Mouse (Mus musculus): Measurements from ENCODE around the gene Tinf2. TPM values are rescaled to one million over a fixed set of nuclear protein-coding genes. Genes with fewer than 3 reads are reported as not detected.

Tinf2 gene
- total RNA-seq (2023), result 10 to 100 TPM; 53.2 to 64.0 TPM

GRCm38 (mm10) chr14:55681160-55682117 lies at the start of gene Tinf2:
Tinf2 (minus strand) TSS chr14:55681820.

DNA sequence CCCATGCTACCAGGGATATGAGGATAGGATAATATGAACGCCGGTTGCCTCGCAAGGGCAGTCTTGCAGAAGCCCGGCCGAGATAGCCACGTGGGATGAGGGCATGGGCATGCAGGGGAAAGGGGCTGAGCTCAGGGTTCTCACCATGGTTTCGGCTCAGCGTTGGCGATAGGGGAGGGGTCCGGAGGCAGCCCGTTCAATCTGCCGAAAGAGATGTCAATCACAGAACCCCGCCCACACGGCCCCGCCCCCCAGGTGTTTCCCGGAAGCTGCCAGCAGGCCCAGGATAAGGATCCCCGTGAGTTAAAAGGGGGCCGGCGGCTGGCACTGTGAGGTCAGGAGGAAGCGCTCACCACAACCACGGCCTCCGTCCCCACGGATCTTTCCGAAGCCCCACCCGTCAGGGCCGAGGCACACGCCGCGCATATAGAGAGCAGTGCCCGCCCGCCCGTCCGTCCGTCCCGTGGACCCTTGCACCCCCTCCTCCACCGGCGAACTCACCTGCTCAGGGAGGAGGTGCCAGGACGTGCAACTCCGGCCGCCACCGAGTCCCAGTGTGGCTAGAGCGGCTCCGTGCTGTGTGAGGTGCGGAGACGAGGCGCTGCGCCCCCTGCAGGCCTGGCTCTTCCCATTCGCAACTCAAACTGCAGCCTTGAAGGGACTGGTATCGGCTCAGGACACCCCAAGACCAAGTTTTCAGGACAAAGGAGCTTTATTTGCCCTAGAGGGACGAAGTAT lies 40.2 kb upstream of the Tinf2 start, which contains the start of gene Rabggta:
TSS of gene Rabggta (minus strand) at position 564 of the 738 bp plus-strand sequence.

DNA sequence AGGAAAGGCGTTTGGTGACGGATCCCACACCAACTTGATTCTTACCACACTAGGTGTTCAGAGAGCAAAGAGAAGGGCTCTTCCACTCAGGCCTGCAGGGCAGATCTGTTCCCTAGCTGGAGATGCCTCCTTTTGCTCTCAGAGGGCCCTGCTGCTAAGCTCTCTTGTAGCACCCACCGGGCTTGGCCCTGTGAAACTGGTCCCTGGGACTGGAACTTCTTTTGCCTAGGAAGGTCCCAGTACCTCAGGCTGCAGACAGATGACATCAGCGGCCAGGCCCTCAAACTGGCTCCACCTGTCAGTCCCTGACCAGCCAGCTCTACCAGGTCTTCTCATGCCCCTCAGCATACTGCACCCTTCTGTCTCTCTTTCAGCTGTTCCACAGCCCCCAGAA lies 32.1 kb upstream of the Tinf2 start, which contains the start of gene Tgm1:
TSS of gene Tgm1 (minus strand) at position 198 of the 394 bp plus-strand sequence.

DNA sequence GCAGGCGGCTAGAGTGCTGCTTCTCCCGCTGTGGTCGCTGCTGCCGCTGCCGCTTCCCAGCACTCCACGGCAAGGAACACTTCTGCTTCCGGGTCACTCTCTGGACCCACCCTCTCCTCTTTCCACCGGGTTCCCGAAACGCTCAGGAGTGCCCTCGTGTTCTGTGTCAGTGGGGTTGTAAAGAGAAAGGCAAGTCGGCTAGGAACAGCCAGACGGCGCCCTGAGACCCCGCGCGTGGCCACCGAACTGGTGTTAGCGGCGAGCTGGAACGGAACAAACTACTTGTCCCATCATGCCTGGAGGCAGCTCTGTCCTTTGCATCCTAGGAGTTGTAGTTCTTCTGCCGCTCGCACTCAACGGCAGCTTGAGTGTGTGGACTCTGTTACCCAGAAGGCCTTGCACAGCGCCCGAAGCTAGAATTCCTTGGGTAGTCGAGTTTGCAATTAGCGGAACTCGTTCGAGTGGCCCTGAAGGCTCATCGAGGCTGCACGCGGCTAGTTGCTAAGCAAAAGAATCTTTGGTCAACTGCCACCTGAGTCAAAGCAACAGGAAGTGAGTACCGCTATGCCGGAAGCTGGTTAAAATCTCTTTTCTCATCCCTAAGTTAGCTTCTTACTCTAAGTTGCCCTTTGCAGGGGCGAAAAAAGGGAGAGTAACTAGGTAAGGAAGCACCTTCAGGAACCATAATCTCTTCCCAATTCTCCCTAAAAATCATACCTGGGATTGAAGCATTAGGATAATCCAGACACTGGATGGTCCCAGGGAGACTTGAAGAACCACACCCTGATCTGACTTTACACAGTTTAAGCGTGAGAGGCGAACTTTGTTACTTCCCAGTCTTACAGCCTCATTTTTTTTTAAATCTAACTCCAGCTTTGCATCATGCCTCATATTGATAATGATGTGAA lies 9.5 kb downstream of the Tinf2 start, which contains the start of the genes Gmpr2 and Nedd8:
TSS of gene Gmpr2 (plus strand) at position 109 of the 908 bp plus-strand sequence.
TSS of gene Nedd8 (minus strand) at position 292 of the 908 bp plus-strand sequence.

DNA sequence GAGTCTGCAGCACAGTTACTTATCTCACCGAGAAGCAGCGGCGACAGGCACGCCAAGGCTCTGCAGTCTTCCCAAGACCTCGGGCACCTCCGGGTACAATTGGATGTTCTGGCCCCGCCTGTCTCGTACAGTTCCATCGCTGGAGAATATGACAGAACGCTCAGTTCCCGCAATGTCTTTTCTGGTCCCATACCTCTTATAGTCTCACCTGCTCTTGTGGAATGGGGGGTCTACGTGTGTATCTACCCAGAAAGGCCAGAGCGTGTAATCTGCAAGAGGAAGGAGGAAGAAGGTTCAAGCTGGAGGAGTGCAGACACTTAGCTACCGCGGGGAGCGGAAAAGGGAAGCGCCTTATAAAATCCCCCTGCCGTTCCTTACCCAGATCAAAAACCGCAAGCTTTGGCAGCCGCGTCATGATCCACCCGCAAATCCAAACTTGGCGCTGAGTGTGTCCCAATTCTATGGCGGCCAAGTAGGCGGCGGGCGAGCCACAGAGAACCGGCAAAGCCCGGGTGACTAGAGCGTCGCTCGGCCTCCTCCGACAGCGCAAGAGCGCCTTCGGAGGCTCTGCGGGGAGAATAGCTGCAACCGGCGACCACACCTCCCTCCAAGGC lies 21.6 kb downstream of the Tinf2 start, which contains the start of gene Mdp1:
TSS of gene Mdp1 (minus strand) at position 549 of the 614 bp plus-strand sequence.

DNA sequence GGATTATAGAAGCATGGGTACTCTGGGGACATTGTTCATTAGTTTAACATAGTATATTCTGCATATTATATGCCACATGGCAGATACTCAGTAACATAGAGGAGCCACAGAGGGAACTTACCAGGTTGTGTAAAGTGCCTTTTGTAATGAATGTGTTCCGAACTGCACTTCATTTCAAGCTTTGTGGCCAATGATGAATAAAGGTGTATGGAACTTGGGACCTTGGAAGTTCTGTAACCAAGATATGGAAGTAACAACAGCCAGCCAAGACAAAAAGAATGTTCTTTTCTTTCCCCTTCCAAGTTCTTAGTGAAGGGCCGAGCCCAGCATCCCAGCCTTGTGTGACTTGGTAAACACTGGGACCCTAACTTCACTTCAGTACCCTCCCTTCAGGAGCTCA lies 31.7 kb downstream of the Tinf2 start, which contains the start of gene Tssk4:
TSS of gene Tssk4 (plus strand) at position 301 of the 400 bp plus-strand sequence.

GRCm38 (mm10) chr14:55643060-55643907 lies 38.3 kb downstream of the Tinf2 start, which contains the start of gene Tm9sf1:
Tm9sf1 (minus strand) TSS chr14:55643806.

GRCm38 (mm10) chr14:55637795-55638194 lies 43.8 kb downstream of the Tinf2 start, which contains the start of gene Gm49378:
Gm49378 (minus strand) TSS chr14:55637895.

GRCm38 (mm10) chr14:55635523-55636007 lies 46.1 kb downstream of the Tinf2 start, which contains the start of gene Ipo4:
Ipo4 (minus strand) TSS chr14:55635957.

Other genes with a start within 250 kb of the Tinf2 start
- gene Dhrs4, start 203.1 kb downstream of the Tinf2 start, total RNA-seq (2023), result 10 to 100 TPM; 16.0 to 20.8 TPM
- under 1 TPM; 0.22 to 0.42 TPM for gene Carmil3, start 191.2 kb downstream of the Tinf2 start, total RNA-seq (2023)
- gene Cpne6, start 171.4 kb downstream of the Tinf2 start, total RNA-seq (2023), result not detected
- not detected for gene Nrl, start 156.8 kb downstream of the Tinf2 start, total RNA-seq (2023)
- gene Pck2, start 141.6 kb downstream of the Tinf2 start, total RNA-seq (2023), result 10 to 100 TPM; 25.2 to 30.4 TPM
- gene Dcaf11, start 121.8 kb downstream of the Tinf2 start, total RNA-seq (2023), result 10 to 100 TPM; 51.8 to 54.8 TPM
- gene A730061H03Rik, start 121.4 kb downstream of the Tinf2 start, total RNA-seq (2023), result 1 to 10 TPM; 1.9 to 3.3 TPM
- not detected for gene Fitm1, start 106.2 kb downstream of the Tinf2 start, total RNA-seq (2023)
- 100 to 1,000 TPM; 138 to 143 TPM for gene Psme1, start 103.7 kb downstream of the Tinf2 start, total RNA-seq (2023)
- 1 to 10 TPM; 4.4 to 5.9 TPM for gene Emc9, start 96.5 kb downstream of the Tinf2 start, total RNA-seq (2023)
- 100 to 1,000 TPM; 180 to 210 TPM for gene Psme2, start 90.7 kb downstream of the Tinf2 start, total RNA-seq (2023)
- 10 to 100 TPM; 57.6 to 74.7 TPM for gene Rnf31, start 90.1 kb downstream of the Tinf2 start, total RNA-seq (2023)
- 10 to 100 TPM; 42.3 to 50.1 TPM for gene Irf9, start 78.2 kb downstream of the Tinf2 start, total RNA-seq (2023)
- 1 to 10 TPM in 1 of 2 experiments, not detected in 1; 1.3 TPM for gene Rec8, start 63.8 kb downstream of the Tinf2 start, total RNA-seq (2023)
- 10 to 100 TPM; 10.7 to 12.2 TPM for gene Ipo4, start 45.9 kb downstream of the Tinf2 start, total RNA-seq (2023)
- 1 to 10 TPM in 1 of 2 experiments, under 1 TPM in 1; 0.79 to 2.4 TPM for gene Gm49378, start 43.9 kb downstream of the Tinf2 start, total RNA-seq (2023)
- gene Tm9sf1, start 38.0 kb downstream of the Tinf2 start, total RNA-seq (2023), result 10 to 100 TPM; 34.3 to 37.8 TPM
- gene Tssk4, start 31.6 kb downstream of the Tinf2 start, total RNA-seq (2023), result 1 to 10 TPM; 1.6 to 2.0 TPM
- 10 to 100 TPM; 13.2 to 13.9 TPM for gene Mdp1, start 21.3 kb downstream of the Tinf2 start, total RNA-seq (2023)
- 10 to 100 TPM; 15.8 to 16.6 TPM for gene Gmpr2, start 9.9 kb downstream of the Tinf2 start, total RNA-seq (2023)
- 100 to 1,000 TPM; 154 to 173 TPM for gene Nedd8, start 9.7 kb downstream of the Tinf2 start, total RNA-seq (2023)
- 1 to 10 TPM in 1 of 2 experiments, under 1 TPM in 1; 0.71 to 1.4 TPM for gene Tgm1, start 32.1 kb upstream of the Tinf2 start, total RNA-seq (2023)
- gene Rabggta, start 40.4 kb upstream of the Tinf2 start, total RNA-seq (2023), result 10 to 100 TPM; 23.8 to 27.4 TPM
- 10 to 100 TPM; 53.1 to 63.6 TPM for gene Dhrs1, start 63.9 kb upstream of the Tinf2 start, total RNA-seq (2023)
- gene Nop9, start 63.9 kb upstream of the Tinf2 start, total RNA-seq (2023), result 10 to 100 TPM; 19.3 to 28.9 TPM
- gene Cideb, start 76.6 kb upstream of the Tinf2 start, total RNA-seq (2023), result under 1 TPM in 1 of 2 experiments, not detected in 1; 0.53 TPM
- gene Ltb4r2, start 79.6 kb upstream of the Tinf2 start, total RNA-seq (2023), result under 1 TPM; 0.79 to 0.84 TPM
- gene Ltb4r1, start 84.1 kb upstream of the Tinf2 start, total RNA-seq (2023), result 100 to 1,000 TPM; 203 to 224 TPM
- gene Adcy4, start 102.3 kb upstream of the Tinf2 start, total RNA-seq (2023), result under 1 TPM; 0.36 to 0.51 TPM
- 10 to 100 TPM; 29.1 to 40.3 TPM for gene Ripk3, start 107.0 kb upstream of the Tinf2 start, total RNA-seq (2023)
- not detected for gene Nfatc4, start 141.3 kb upstream of the Tinf2 start, total RNA-seq (2023)
- gene Nynrin, start 172.2 kb upstream of the Tinf2 start, total RNA-seq (2023), result 1 to 10 TPM; 2.3 to 2.8 TPM
- gene Cbln3, start 202.6 kb upstream of the Tinf2 start, total RNA-seq (2023), result under 1 TPM; 0.47 to 0.68 TPM
- 10 to 100 TPM; 79.3 to 82.3 TPM for gene Khnyn, start 203.1 kb upstream of the Tinf2 start, total RNA-seq (2023)
- gene Sdr39u1, start 218.5 kb upstream of the Tinf2 start, total RNA-seq (2023), result 1 to 10 TPM; 1.7 to 3.6 TPM